Mouse (Mus musculus): ENCODE measurements around the gene Gsg1l2. TPM values are rescaled to one million over a fixed set of nuclear protein-coding genes. Genes with fewer than 3 reads are reported as not detected.

The Gsg1l2 gene
- polyA plus RNA-seq, 1 experiment = not detected

DNA sequence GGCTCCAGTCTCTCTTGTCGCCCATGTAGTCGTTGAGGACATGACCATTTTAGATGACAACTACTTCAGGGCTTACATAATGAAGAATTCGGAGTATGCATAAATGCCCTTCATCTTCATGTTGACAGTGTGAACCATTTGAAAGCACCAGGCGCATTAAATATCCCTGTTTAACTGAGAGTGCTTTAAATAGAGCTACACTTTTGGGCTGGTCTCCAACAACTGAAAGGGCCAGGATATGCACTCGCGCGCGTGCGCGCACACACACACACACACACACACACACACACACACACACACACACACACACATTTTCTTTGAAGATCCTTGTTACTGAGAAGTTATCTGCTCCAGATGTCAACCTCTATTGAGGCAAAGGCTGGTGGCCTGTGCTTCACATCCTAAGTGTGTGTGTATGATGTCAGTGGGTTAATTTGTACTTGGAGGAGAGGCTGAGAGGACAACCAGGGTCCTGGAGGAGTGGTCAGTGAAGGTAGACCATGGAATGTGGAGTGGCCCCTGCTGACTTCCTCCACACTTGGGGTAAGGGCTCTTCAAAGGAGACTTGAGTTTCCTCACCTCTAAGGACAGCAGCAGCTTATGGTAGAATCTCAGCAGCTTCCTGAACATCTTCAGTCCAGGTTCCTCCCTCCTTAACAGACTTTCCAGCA, 61.1 kb downstream of the Gsg1l2 start:
- H3K4me3 ChIP-seq (ENCODE audit: extremely low read depth, insufficient read depth, insufficient read length) = no peak overlapping the region
- WGBS = 89% methylated on average over 10 of the region's 10 CpGs
- no peaks in the 10 kb centered on the region for H3K4me1 ChIP-seq (ENCODE audit: control insufficient read depth, insufficient read depth, insufficient read length)
- no peak for DNase-seq (ENCODE audit: low read depth in 1 of 2, low spot score in 2 of 2)
- H3K27me3 ChIP-seq (ENCODE audit: control insufficient read depth, insufficient read depth, low read length) = no peaks in the 10 kb centered on the region
- no peaks in the 10 kb centered on the region for H3K36me3 ChIP-seq (ENCODE audit: control insufficient read depth, insufficient read depth, low read length)
- TF ChIP-seq POLR2A (IDR thresholded peaks at IDR 0.05; ENCODE audit: low read depth, low read length) = no peak
- no peak for TF ChIP-seq CTCF (IDR thresholded peaks at IDR 0.05; ENCODE audit: extremely low read depth, insufficient read depth, insufficient read length, insufficient replicate concordance)
- H3K27ac ChIP-seq (ENCODE audit: insufficient read depth, low read length) = no peak overlapping the region

Other genes starting within 250 kb of the Gsg1l2 start
- gene Rcvrn, start 79.3 kb upstream of the Gsg1l2 start, polyA plus RNA-seq (2012; rRNA removed) = not detected in 2 replicates
- 0.04 TPM in 2 replicates for gene Glp2r, start 3.5 kb upstream of the Gsg1l2 start, polyA plus RNA-seq (2012; rRNA removed)
- gene Dhrs7c, start 23.6 kb downstream of the Gsg1l2 start, polyA plus RNA-seq (2012; rRNA removed) = not detected in 2 replicates
- 0.30 and 0.32 TPM in 2 replicates for gene Usp43, start 147.5 kb downstream of the Gsg1l2 start, polyA plus RNA-seq (2012; rRNA removed)
- not detected in 2 replicates for gene Cfap52, start 191.0 kb downstream of the Gsg1l2 start, polyA plus RNA-seq (2012; rRNA removed)
- gene Stx8, start 191.6 kb downstream of the Gsg1l2 start, polyA plus RNA-seq (2012; rRNA removed) = 2.4 and 3.2 TPM in 2 replicates

All from spleen, adult 2 months (tissue).